Mouse (Mus musculus) embryonic fibroblast, embryonic 13.5 days (primary cell): ENCODE measurements around the gene Gm11559. TPM values are rescaled to one million over a fixed set of nuclear protein-coding genes. Genes with fewer than 3 reads are reported as not detected.

Source experiments
- H3K27ac ChIP-seq: 2 replicates; pipeline ENCODE4 v1.5.1; 2012; ENCODE audit warnings: low read length, control low read depth, inconsistent platforms; ENCODE audit not compliant: insufficient read depth
- H3K4me1 ChIP-seq: 2 replicates; pipeline ENCODE4 v1.6.1; 2011; ENCODE audit warnings: low read length; ENCODE audit not compliant: control insufficient read depth, insufficient read depth
- H3K4me3 ChIP-seq: 2 replicates; pipeline ENCODE4 v1.5.1; 2011; ENCODE audit warnings: mild to moderate bottlenecking, control low read depth, low read length; ENCODE audit not compliant: insufficient read depth
- CTCF ChIP-seq: IDR thresholded peaks from 2 replicates; pipeline ENCODE4 v1.5.1; 2011; ENCODE audit warnings: mild to moderate bottlenecking, control low read depth, low read length, moderate library complexity, borderline replicate concordance; ENCODE audit not compliant: insufficient read depth
- POLR2A ChIP-seq: IDR thresholded peaks from 2 replicates; pipeline ENCODE4 v1.6.1; 2011; ENCODE audit warnings: low read depth, mild to moderate bottlenecking, control low read depth, low read length, moderate library complexity
- polyA plus RNA-seq: library from polyadenylated mRNA; stranded (reverse); fragments of >200 nt; gene quantifications from 2 replicates; pipeline ENCODE4 v1.2.4, GENCODE M21; 2011; ENCODE audit warnings: low read depth; ENCODE audit not compliant: missing spikeins, insufficient read length

The Gm11559 gene
- polyA plus RNA-seq, 1 experiment: not detected

GRCm38 (mm10) chr11:99907620-99908019 lies 43.3 kb downstream of the Gm11559 start, which contains the start of gene Krtap31-1:
Gene Krtap31-1, plus strand, starts transcription at chr11:99907920.
- TF ChIP-seq POLR2A (no peak), CTCF (no peak)
- H3K27ac ChIP-seq: no peak within 1 kb of the TSS
- H3K4me3 ChIP-seq: no peak within 1 kb of the TSS
- no peaks in the 10 kb centered on the region for H3K4me1 ChIP-seq

- Histone ChIP-seq H3K27ac (no peak within 1 kb of the TSS), H3K4me1 (no peaks in the 10 kb centered on the region), H3K4me3 (no peak within 1 kb of the TSS)
- TF ChIP-seq POLR2A (no peak), CTCF (no peak)
Measured at GRCm38 (mm10) chr11:99914451-99914850, 50.2 kb downstream of the Gm11559 start, which contains the start of gene Gm11565. Gene Gm11565, plus strand, starts transcription at chr11:99914751.

Other genes starting within 250 kb of the Gm11559 start
- gene Krtap2-4, start 249.6 kb upstream of the Gm11559 start, polyA plus RNA-seq: not detected in 2 replicates
- not detected in 2 replicates for gene Gm11562, start 244.0 kb upstream of the Gm11559 start, polyA plus RNA-seq
- gene Krtap4-1, start 236.2 kb upstream of the Gm11559 start, polyA plus RNA-seq: not detected in 2 replicates
- not detected in 2 replicates for gene Krtap4-2, start 229.4 kb upstream of the Gm11559 start, polyA plus RNA-seq
- not detected in 2 replicates for gene Krtap4-7, start 220.4 kb upstream of the Gm11559 start, polyA plus RNA-seq
- gene Gm11555, start 214.2 kb upstream of the Gm11559 start, polyA plus RNA-seq: not detected in 2 replicates
- gene Gm11563, start 205.5 kb upstream of the Gm11559 start, polyA plus RNA-seq: not detected in 2 replicates
- gene Krtap4-6, start 198.5 kb upstream of the Gm11559 start, polyA plus RNA-seq: not detected in 2 replicates
- gene Gm14190, start 173.7 kb upstream of the Gm11559 start, polyA plus RNA-seq: not detected in 2 replicates
- not detected in 2 replicates for gene Gm14180, start 130.2 kb upstream of the Gm11559 start, polyA plus RNA-seq
- not detected in 2 replicates for gene Gm11595, start 91.6 kb upstream of the Gm11559 start, polyA plus RNA-seq
- not detected in 2 replicates for gene Krtap4-8, start 83.8 kb upstream of the Gm11559 start, polyA plus RNA-seq
- not detected in 2 replicates for gene Krtap4-9, start 79.3 kb upstream of the Gm11559 start, polyA plus RNA-seq
- gene Gm11596, start 71.0 kb upstream of the Gm11559 start, polyA plus RNA-seq: not detected in 2 replicates
- gene Gm11569, start 65.5 kb upstream of the Gm11559 start, polyA plus RNA-seq: not detected in 2 replicates
- not detected in 2 replicates for gene Gm11554, start 60.0 kb upstream of the Gm11559 start, polyA plus RNA-seq
- gene Krtap4-13, start 54.6 kb upstream of the Gm11559 start, polyA plus RNA-seq: not detected in 2 replicates
- not detected in 2 replicates for gene Gm11564, start 48.8 kb upstream of the Gm11559 start, polyA plus RNA-seq
- not detected in 2 replicates for gene 2300003K06Rik, start 26.4 kb upstream of the Gm11559 start, polyA plus RNA-seq
- gene Krtap4-16, start 12.9 kb upstream of the Gm11559 start, polyA plus RNA-seq: not detected in 2 replicates
- not detected in 2 replicates for gene Gm11568, start 6.6 kb upstream of the Gm11559 start, polyA plus RNA-seq
- not detected in 2 replicates for gene Krtap9-1, start 8.9 kb downstream of the Gm11559 start, polyA plus RNA-seq
- gene Gm11567, start 14.7 kb downstream of the Gm11559 start, polyA plus RNA-seq: not detected in 2 replicates
- not detected in 2 replicates for gene Krtap31-1, start 43.4 kb downstream of the Gm11559 start, polyA plus RNA-seq
- not detected in 2 replicates for gene Gm11565, start 50.3 kb downstream of the Gm11559 start, polyA plus RNA-seq
- not detected in 2 replicates for gene Krtap31-2, start 71.8 kb downstream of the Gm11559 start, polyA plus RNA-seq
- not detected in 2 replicates for gene Krtap9-5, start 84.0 kb downstream of the Gm11559 start, polyA plus RNA-seq
- gene Krtap29-1, start 114.6 kb downstream of the Gm11559 start, polyA plus RNA-seq: not detected in 2 replicates
- not detected in 2 replicates for gene Krtap16-1, start 122.1 kb downstream of the Gm11559 start, polyA plus RNA-seq
- gene Krtap17-1, start 129.5 kb downstream of the Gm11559 start, polyA plus RNA-seq: not detected in 2 replicates
- not detected in 2 replicates for gene Krt33a, start 151.7 kb downstream of the Gm11559 start, polyA plus RNA-seq
- gene Krt33b, start 165.4 kb downstream of the Gm11559 start, polyA plus RNA-seq: not detected in 2 replicates
- not detected in 2 replicates for gene Krt34, start 177.1 kb downstream of the Gm11559 start, polyA plus RNA-seq
- gene Krt31, start 186.1 kb downstream of the Gm11559 start, polyA plus RNA-seq: not detected in 2 replicates
- gene Krt32, start 223.8 kb downstream of the Gm11559 start, polyA plus RNA-seq: not detected in 2 replicates
- not detected in 2 replicates for gene Krt35, start 231.8 kb downstream of the Gm11559 start, polyA plus RNA-seq
- not detected in 2 replicates for gene Krt36, start 241.2 kb downstream of the Gm11559 start, polyA plus RNA-seq